Mouse (Mus musculus) kidney, postnatal 10 days (tissue): ENCODE measurements around the gene Gm21970.

Source experiments
- DNase-seq: peaks from one replicate; pipeline ENCODE4 v3.0.0; 2021; ENCODE audit warnings: mixed read lengths

Gene Gm21970

DNA sequence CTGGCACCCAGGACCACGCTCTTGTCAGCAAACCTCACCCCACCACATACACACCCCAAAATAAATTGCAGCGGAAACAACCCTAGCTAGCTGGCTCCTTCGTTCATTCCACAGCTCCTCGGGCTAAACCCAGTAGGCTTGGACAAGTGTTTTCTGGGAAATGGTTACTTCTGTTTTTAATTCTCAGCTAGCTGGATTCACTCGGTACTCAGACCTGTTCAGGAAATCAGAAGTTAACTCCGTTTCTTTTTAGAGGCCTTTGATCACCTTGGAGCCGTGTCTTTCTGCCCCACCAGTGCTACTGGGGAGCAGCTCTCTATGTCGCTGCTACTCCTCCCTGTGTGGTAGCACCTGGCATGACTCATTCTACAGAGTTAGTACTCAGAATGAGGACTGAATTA, 51.7 kb downstream of the Gm21970 start:
- no peak for DNase-seq

DNA sequence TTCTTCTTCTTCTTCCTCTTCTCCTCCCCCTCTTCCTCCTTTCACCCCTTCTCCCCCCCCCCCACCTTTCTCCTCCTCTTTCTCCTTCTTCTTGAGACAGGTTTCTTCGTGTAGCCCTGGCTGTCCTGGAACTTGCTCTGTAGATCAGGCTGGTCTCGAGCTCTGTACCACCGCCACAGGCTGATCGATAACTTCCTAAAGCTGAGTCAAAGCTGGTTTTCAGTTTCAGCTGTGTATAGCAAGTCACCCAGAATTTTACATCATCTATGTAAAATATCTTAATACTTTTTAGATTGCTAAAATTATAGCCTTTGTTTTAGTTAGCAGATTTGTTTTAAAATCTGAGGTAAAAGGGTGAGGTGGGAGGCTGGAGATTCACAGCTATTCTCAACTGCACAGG, 53.3 kb downstream of the Gm21970 start:
- DNase-seq, result no peak

DNA sequence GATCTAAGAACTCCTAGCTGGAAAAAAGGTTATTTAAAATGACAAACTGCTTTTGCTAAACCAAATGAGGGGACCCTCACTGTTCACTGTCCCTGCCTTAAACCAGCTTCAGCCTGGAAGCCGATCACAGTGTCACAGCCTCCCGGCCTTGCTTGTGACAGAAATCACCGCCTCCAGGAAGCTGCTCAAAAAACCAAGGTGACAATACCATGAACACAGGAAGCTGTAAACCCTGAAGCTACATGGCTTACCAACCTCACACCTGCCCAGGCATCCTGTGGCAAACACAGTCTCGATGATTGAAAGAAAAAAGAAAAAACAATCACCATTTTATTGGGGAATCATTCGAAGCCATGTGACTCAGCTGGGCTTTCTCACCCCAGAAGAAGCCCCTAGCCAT, 54.0 kb downstream of the Gm21970 start:
- no peak for DNase-seq

DNA sequence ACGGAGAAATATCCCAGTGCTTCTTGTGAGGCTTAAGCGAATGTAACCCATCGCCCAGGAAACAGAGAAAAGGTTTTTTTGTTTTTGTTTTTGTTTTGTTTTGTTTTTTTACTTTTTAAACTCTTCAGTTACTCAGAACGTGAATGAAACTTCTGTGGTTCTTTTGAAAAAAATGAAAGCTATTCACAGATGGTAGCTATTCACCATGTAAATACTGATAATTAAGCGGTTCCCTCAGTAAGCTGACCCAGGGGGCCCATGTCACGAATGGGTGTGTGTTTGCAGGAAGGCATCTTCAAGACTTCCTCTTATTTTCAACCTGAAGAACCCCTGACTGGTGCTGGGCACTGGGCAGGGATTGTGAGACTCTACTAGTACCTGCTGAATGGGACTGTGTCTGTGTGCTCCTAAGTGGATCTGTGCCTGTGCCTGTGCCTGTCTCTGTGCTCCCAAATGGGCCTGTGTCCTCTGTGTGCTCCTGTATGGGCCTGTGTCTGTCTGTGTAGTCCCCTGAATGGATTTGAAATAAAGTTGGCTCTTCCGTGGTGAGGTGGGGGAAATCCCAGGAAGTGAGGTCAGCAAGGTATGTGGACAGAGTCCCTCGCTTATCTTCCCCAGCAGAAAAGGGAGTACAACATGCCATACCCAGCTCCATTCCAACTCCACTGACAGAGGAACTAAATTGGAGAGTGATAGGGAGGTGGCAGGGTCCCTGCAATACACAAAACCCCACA, 55.4 kb downstream of the Gm21970 start:
- no peak for DNase-seq

DNA sequence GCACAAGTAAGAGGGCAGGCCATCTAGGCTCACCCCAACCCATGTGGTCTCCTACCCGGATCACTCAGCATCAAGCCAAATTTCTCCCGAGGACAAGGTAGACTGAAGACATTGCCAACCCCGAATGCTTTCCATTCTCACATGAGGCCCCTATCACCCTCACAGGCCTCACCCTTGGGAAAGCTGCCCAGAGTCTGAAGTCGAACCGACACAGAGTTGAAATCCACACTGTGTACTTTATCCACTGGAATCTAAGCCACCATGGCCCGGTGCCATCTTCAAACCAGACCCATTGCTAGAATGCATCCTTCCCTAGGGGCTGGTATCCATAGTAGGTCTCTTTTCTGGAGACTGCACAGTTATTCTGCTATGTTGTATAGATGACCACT, 56.0 kb downstream of the Gm21970 start:
- DNase-seq, result peak; percentile 51

DNA sequence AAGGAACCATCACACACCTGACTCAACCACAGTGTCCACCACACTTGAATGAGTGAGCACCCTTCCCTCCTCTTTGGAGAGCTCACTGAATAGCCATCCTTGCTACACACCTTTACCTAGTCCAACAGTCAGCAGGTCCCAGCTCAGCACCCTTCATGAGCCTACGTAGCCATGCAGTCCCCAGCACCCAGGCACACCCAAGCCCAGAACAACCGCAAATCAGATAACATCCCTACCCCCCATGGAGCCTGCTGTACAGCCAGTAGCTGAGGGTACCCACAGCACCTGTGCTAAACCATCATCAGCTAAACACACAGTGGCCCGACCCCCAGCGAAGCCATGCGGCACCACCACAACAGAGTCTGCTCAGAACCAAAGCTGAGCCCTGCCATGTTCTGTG, 56.6 kb downstream of the Gm21970 start:
- no peak for DNase-seq

- no peak for DNase-seq
These were observed 57.4 kb downstream of the Gm21970 start for GRCm38 (mm10) chr16:91448895-91449294.

DNA sequence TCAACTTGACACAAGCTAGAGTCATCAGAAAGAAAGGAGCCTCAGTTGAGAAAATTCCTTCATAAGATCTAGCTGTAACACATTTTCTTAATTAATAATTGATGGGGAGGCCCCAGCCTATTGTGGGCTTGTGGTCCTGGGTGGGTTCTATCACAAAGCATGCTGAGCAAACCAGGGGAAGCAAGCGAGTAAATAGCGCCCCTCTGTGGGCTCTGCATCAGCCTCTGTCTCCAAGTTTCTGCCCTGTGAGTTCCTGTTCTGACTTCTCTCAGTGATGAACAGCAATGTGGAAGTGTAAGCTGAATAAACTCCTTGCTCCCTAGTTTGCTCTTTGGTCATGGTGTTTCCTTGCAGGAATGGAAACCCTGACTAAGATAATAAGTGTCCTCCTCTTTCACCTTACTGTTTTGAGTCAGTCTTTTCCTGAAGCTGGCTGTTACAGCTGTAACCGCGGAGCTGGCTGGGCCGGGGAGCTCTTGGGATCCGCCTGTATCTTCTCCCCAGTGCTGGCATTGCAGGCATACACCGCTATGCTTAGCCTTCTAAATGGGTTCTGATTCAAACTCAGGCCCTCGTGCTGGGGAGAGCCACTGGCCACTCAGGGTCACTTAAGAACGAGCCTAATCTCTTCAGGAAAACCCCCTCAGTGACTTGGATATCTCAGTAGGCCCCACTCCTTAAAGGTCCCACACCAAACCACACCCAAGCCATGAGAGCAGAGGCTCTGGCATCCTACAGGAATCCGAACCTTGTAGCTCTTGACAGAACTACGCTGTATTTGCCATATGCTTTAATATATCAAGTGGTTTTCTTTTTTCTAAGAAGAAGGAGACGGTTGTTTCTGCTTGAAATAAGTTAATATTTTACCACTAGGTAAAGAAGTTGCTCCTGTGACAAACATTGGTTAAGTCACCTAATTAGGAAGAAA, 58.9 kb downstream of the Gm21970 start:
- no peak for DNase-seq

DNA sequence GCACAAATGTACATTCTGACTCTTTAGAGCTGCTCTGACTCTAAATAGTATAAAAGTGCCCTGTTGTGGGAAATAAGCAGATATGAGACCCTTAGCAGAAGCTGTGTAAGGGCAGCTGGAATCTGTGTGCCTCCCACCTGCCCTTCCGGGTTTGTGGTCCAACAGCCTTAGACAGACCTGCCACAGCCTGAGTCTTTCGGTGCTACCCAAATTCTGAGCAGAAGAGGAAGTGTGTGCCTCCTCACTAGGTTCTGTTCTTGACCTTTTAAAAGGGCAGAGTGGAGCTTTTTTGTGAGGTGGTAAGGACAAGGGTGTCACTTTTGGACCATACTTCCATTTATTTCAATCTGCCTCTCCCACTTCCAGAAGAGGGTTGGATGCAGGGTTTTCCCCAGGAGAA, 60.4 kb downstream of the Gm21970 start:
- no peak for DNase-seq

GRCm38 (mm10) chr16:91452363-91452896, 60.9 kb downstream of the Gm21970 start:
- DNase-seq, result no peak

DNA sequence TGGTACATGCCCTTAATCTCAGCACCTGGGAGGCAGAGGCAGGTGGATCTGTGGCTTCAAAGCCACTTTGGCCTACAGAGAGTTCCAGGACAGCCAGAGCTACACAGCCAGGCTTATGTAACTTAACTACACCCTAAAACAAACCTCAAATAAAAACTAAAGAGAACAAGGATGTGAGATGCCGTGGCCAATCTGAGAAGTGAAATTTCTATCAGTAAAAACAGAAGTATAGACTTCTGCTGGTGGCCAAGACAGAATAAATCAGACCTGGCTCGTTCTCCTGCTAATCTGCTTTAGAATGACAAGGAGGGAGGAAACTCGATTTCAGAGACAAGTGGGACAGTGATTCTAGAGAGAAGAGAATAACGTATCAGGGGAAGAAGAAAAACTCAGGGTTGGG, 64.3 kb downstream of the Gm21970 start:
- no peak for DNase-seq

DNA sequence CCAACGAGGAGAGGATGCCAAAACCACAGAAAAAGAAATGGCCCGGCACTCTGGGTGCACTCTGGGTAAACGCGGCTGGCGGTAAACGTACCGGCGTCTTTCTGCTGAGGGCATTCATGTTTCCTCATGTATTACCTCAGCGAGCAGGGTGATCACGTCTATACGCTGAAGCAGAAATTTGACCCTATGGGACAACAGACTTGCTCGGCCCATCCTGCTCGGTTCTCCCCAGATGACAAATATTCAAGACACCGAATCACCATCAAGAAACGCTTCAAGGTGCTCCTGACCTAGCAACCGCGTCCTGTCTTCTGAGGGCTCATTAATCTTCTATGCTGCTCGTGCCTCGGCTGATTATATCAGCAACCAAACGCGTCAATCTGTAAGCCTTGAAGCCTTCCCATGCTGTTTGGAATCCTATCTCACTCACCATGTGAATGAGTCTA, 66.8 kb downstream of the Gm21970 start:
- DNase-seq, result no peak

DNA sequence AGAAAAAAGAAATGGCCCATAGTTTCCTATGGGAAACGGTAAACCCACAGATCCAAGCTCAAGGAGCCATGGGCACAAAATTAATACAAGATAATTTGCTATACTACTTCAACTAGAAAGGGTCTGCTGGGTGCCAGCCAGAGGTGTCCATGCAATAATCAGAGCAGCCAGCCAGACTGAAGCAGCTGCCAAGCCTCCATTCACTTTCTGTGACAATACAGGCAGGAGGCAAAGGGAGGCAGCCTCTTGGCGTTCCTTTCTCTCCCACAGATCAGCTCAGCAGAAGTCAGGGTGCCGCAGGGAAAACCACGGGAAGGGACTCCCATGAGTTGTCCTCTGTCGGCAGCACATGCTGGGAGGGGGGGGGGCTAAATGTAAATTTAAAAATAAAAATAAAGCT, 67.5 kb downstream of the Gm21970 start:
- peak; percentile 61 for DNase-seq

DNA sequence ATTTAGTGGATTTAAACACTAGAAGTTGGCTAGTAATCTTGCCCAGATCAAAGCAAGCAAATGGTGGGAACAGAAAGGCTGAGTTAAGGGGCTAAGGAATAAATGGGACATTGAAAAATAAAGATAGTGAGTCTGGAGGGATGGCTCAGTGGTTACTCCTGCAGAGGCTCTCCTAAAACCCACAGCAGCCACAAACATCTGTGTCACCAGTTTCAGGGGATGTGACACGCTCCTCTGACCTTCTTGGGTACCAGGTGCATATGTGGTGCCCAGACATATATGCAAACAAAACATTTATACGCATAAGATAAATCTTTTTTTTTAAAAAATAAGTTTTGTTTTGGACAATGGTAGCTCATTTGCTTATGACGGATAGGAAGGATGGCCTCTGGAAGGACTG, 67.9 kb downstream of the Gm21970 start:
- DNase-seq, result no peak

- DNase-seq, result peak; percentile 38
These were observed 68.4 kb downstream of the Gm21970 start for GRCm38 (mm10) chr16:91459841-91460370.

- DNase-seq, result peak; percentile 52
These were observed 69.6 kb downstream of the Gm21970 start for GRCm38 (mm10) chr16:91461066-91461638.

DNA sequence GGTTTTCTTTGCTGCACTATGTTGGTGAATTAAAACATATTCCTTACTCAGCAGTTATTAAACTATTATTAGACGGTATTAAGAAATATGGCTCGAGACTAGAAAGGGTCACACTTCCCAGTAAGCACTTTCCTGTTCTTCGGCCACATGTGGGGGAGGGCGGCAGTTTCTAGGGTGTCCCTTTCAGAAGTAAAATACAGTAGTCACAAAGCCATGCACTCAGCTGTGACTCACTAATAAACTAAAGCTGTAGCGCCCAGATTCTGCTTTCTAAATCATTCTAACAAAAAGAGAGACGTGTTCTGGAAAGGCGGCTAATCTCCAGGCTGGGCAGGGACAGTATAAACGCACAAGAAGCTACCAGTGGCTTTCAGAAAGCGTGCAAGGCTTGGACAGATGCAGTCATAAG, 70.3 kb downstream of the Gm21970 start:
- peak; percentile 71 for DNase-seq

DNA sequence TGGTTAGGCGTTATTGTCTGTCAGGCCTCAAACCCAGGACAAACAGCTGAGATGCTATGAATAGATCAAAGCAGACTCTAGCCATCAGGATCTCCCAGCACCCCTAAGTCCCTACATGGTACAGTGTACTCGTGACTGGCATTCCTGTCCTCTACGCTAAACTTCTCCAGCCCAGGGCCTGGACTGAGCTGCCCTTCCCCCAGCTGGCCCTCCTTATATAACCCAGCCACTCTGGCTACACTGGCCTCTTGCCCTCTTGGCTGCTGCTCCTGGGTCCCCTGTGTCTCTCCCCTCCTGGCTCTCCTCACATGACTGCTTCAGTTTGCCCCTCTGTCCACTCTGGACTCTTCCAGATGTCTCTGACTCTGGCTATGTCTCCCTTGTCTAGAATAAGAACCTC, 71.1 kb downstream of the Gm21970 start:
- DNase-seq, result peak; percentile 55

DNA sequence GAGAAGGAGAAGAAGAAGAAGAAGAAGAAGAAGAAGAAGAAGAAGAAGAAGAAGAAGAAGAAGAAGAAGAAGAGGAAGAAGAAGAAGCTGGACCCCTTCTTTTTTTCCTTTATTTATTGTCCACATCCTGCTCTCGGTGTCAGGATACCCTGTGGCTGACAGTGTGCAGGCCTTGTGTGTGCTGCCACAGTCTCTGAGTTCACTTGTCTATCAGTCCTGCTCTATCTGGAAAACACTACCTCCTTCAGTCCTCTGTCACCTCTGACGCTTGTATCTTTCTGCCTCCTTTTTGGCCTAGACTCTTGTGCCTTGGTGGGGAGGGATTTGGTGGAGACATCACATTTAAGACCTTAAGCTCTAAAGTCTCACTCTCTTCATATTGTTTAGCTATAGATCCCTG, 71.9 kb downstream of the Gm21970 start:
- DNase-seq, result no peak

DNA sequence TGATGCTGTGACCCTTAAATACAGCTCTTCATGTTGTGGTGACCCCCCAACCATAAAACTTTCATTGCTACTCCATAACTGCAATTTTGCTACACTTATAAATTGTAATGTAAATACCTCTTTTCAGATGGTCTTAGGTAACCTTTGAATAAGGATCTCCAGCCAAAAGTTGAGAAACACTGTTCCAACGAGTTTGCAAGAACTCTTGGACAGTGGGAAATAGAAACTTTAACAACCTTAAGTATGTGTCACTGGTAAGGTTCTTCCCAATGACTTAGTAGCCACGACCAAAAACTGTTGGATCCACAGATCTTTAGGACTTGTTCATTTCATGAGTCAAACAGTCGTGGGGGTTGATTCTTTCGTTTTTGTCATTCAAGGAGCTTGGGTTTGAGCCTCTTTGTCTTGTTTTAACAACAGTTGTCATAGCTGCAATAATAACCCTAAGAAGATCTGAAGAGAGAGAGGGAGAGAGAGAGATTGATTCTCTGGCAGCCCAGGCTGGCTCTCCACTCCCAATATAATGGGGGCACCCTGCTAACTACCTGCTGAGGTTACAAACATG, 72.4 kb downstream of the Gm21970 start:
- DNase-seq, result no peak

DNA sequence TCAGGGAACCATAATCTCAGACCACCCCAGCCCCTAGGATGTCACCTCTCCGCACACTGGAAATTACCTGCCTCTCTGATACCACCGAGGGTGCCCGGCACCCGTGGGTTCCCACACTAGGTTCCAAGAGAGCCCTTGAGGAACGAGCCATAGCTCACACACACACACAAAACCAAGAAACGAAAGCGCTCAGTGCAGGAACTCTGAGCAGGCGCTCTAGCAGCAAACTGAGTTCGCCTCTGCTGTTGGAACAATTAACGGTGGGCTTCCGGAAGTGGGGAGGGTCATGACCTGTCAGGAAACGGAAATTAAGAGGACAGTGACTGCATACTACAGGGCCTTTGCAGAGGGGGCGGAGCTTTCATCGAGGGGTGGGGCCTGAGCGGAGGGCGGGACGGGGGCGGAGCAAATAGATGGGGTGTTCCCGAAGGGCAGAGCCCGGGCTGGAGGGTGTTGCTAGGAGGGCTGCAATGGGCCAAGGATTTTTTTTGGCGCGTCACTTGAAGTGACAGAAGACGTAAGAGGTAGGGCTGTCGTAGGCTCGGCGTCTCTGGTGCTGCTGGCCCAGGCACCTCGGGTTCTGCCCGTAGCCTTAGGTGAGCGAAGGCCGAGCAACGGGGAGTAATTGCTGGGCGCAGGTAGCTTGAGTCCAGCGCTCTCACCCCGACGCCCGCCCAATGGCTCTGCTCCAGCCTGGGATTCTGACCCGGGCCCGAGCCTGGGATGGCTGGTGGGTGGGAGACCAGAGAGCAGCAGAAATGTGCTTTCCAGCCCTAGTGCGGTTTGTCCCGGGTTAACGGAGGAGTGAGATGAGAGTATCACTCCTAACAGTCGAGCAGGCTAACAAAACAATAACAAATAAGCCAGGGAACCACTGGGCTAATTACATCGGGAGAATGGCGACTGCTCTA, 73.3 kb downstream of the Gm21970 start:
- DNase-seq, result peak; percentile 94
